Mouse (Mus musculus): ENCODE measurements around the gene Hivep3. TPM values are rescaled to one million over a fixed set of nuclear protein-coding genes. Genes with fewer than 3 reads are reported as not detected.

Gene Hivep3
- polyA plus RNA-seq (2012; rRNA removed), result 40.0 and 65.7 TPM in 2 replicates

DNA sequence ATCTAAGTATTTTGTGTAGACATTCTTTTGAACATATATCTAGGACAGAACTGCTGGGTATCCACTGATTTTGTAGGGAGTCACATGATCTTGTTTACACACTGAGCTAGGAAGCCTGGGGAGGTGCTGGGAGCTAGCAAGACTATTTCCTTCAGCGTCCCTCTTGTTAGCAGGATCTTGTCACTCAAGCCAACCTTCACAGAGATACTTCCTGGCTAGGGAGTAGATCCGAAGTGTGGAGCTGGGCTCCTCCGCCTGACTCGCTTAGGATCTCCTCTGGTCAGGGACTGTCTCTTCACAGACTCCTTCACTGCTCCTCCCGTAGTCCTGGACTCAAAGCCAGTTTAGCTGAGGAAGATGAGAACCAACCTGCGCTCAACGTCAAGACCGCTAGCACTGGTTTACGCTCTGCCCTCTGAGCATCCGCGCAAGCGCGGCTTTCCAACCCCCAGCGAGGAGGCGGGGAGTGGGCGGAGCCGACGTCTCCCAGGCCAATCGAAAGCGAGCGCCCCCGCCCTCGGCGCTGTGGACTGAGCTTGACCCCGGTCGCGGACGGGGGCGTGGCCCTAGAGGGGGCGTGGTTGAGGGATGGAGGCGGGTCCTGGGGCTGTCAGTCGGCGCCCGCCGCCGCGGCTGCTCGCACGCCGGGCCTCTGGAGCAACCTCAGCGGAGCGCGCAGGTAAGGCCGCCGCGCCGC is at the start of gene Hivep3:
Hivep3 (plus strand) TSS at position 601 of the 697 bp plus-strand sequence.
- Histone ChIP-seq H3K36me3 (ENCODE audit: control insufficient read depth, insufficient read depth, low read length) (no peaks in the 10 kb centered on the region), H3K27me3 (ENCODE audit: control insufficient read depth, insufficient read depth, low read length) (no peaks in the 10 kb centered on the region; the same call in 1 of the 2 replicates), H3K4me1 (replicated peaks; ENCODE audit: control insufficient read depth, insufficient read depth, low read length) (peaks cover 10% of the 10 kb centered on the region), H3K27ac (ENCODE audit: control insufficient read depth, insufficient read depth, low read length) (peak within 1 kb of the TSS; percentile 49; the same call in 1 of the 2 replicates), H3K4me3 (ENCODE audit: control insufficient read depth, insufficient read depth, low read length) (peak within 1 kb of the TSS; percentile 54)
- WGBS, result under 1% methylated on average over 47 of the region's 47 CpGs
- DNase-seq, result peak; percentile 100
- TF ChIP-seq POLR2A (IDR thresholded peaks at IDR 0.05; ENCODE audit: control insufficient read depth, extremely low read depth, insufficient read depth, low read length, poor library complexity) (peak; percentile 82), CTCF (IDR thresholded peaks at IDR 0.05; ENCODE audit: borderline replicate concordance, control insufficient read depth, extremely low read depth, insufficient read depth, low read length, poor library complexity) (peak; percentile 62; the same call in 1 of the 2 replicates)

DNA sequence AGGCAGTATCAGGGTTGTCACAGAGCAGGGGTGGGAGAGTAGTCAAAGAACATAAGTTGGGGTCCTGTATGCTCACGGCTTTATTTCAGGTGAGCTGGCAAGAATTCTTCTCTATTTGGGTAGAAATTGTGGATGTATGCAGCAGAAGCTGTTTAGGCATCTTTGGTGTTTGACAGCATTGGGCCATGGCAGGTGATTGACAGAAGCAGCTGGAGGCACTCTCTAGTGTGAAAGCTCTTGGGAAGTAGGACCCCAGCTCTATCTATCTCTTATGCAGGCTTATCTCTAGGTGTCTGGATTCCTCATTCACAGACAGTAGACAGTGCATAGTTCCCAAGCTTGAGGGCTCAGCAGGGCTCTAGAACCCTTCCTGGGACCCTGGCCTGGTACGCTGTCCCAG is 47.8 kb upstream of the Hivep3 start:
- Histone ChIP-seq H3K4me3 (ENCODE audit: control insufficient read depth, insufficient read depth, low read length) (no peak overlapping the region), H3K4me1 (replicated peaks; ENCODE audit: control insufficient read depth, insufficient read depth, low read length) (peaks cover 17% of the 10 kb centered on the region), H3K36me3 (ENCODE audit: control insufficient read depth, insufficient read depth, low read length) (no peaks in the 10 kb centered on the region), H3K27ac (ENCODE audit: control insufficient read depth, insufficient read depth, low read length) (no peak overlapping the region), H3K27me3 (ENCODE audit: control insufficient read depth, insufficient read depth, low read length) (no peaks in the 10 kb centered on the region)
- no peak for DNase-seq
- no peak for TF ChIP-seq CTCF (IDR thresholded peaks at IDR 0.05; ENCODE audit: borderline replicate concordance, control insufficient read depth, extremely low read depth, insufficient read depth, low read length, poor library complexity)
- TF ChIP-seq POLR2A (IDR thresholded peaks at IDR 0.05; ENCODE audit: control insufficient read depth, extremely low read depth, insufficient read depth, low read length, poor library complexity), result no peak
- WGBS, result 98% methylated on average over 2 of the region's 2 CpGs

DNA sequence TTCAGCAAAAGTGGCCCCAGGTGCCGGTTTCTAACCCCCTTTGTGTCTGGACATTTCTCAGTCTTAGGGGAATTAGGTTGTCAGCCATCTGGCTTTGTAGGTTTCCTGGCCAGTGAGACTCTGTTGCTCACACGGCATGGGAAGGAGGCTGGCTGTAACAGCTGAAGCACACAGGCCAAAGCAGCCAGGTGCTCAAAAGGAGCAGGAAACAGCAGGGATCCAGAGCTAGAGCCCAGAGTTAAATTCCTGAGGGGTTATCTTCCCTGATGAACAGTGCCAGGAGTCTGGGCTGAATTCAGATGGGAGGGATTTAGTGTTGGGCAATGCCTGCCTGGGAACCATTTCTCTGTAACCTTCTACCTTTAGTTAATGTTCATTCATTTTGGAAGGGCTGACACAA is 35.2 kb upstream of the Hivep3 start:
- Histone ChIP-seq H3K36me3 (ENCODE audit: control insufficient read depth, insufficient read depth, low read length) (no peaks in the 10 kb centered on the region), H3K4me1 (replicated peaks; ENCODE audit: control insufficient read depth, insufficient read depth, low read length) (no peaks in the 10 kb centered on the region), H3K27ac (ENCODE audit: control insufficient read depth, insufficient read depth, low read length) (no peak overlapping the region), H3K27me3 (ENCODE audit: control insufficient read depth, insufficient read depth, low read length) (no peaks in the 10 kb centered on the region), H3K4me3 (ENCODE audit: control insufficient read depth, insufficient read depth, low read length) (no peak overlapping the region)
- DNase-seq, result no peak
- TF ChIP-seq POLR2A (IDR thresholded peaks at IDR 0.05; ENCODE audit: control insufficient read depth, extremely low read depth, insufficient read depth, low read length, poor library complexity) (no peak), CTCF (IDR thresholded peaks at IDR 0.05; ENCODE audit: borderline replicate concordance, control insufficient read depth, extremely low read depth, insufficient read depth, low read length, poor library complexity) (no peak)
- WGBS, result 80% methylated on average over 2 of the region's 2 CpGs

- no peak overlapping the region for H3K4me3 ChIP-seq (ENCODE audit: control insufficient read depth, insufficient read depth, low read length)
- no peak overlapping the region for H3K27ac ChIP-seq (ENCODE audit: control insufficient read depth, insufficient read depth, low read length)
- no peaks in the 10 kb centered on the region for H3K27me3 ChIP-seq (ENCODE audit: control insufficient read depth, insufficient read depth, low read length)
- H3K36me3 ChIP-seq (ENCODE audit: control insufficient read depth, insufficient read depth, low read length), result no peaks in the 10 kb centered on the region
- no peaks in the 10 kb centered on the region for H3K4me1 ChIP-seq (replicated peaks; ENCODE audit: control insufficient read depth, insufficient read depth, low read length)
- TF ChIP-seq POLR2A (IDR thresholded peaks at IDR 0.05; ENCODE audit: control insufficient read depth, extremely low read depth, insufficient read depth, low read length, poor library complexity) (no peak), CTCF (IDR thresholded peaks at IDR 0.05; ENCODE audit: borderline replicate concordance, control insufficient read depth, extremely low read depth, insufficient read depth, low read length, poor library complexity) (no peak)
- no peak for DNase-seq
- WGBS, result 94% methylated on average over 11 of the region's 11 CpGs
These were observed 32.2 kb upstream of the Hivep3 start for GRCm38 (mm10) chr4:119701269-119701954.

GRCm38 (mm10) chr4:119703965-119704364 is 29.6 kb upstream of the Hivep3 start:
- Histone ChIP-seq H3K27me3 (ENCODE audit: control insufficient read depth, insufficient read depth, low read length) (no peaks in the 10 kb centered on the region), H3K27ac (ENCODE audit: control insufficient read depth, insufficient read depth, low read length) (no peak overlapping the region), H3K36me3 (ENCODE audit: control insufficient read depth, insufficient read depth, low read length) (no peaks in the 10 kb centered on the region), H3K4me1 (replicated peaks; ENCODE audit: control insufficient read depth, insufficient read depth, low read length) (no peaks in the 10 kb centered on the region), H3K4me3 (ENCODE audit: control insufficient read depth, insufficient read depth, low read length) (no peak overlapping the region)
- DNase-seq, result no peak
- TF ChIP-seq CTCF (IDR thresholded peaks at IDR 0.05; ENCODE audit: borderline replicate concordance, control insufficient read depth, extremely low read depth, insufficient read depth, low read length, poor library complexity) (no peak), POLR2A (IDR thresholded peaks at IDR 0.05; ENCODE audit: control insufficient read depth, extremely low read depth, insufficient read depth, low read length, poor library complexity) (no peak)
- WGBS, result 88% methylated on average over 8 of the region's 8 CpGs

- TF ChIP-seq CTCF (IDR thresholded peaks at IDR 0.05; ENCODE audit: borderline replicate concordance, control insufficient read depth, extremely low read depth, insufficient read depth, low read length, poor library complexity) (no peak), POLR2A (IDR thresholded peaks at IDR 0.05; ENCODE audit: control insufficient read depth, extremely low read depth, insufficient read depth, low read length, poor library complexity) (no peak)
- no peaks in the 10 kb centered on the region for H3K4me1 ChIP-seq (replicated peaks; ENCODE audit: control insufficient read depth, insufficient read depth, low read length)
- no peak overlapping the region for H3K4me3 ChIP-seq (ENCODE audit: control insufficient read depth, insufficient read depth, low read length)
- no peak for DNase-seq
- H3K27ac ChIP-seq (ENCODE audit: control insufficient read depth, insufficient read depth, low read length), result no peak overlapping the region
- 85% methylated on average over 5 of the region's 5 CpGs for WGBS
- no peaks in the 10 kb centered on the region for H3K27me3 ChIP-seq (ENCODE audit: control insufficient read depth, insufficient read depth, low read length)
- H3K36me3 ChIP-seq (ENCODE audit: control insufficient read depth, insufficient read depth, low read length), result no peaks in the 10 kb centered on the region
These were observed 26.3 kb upstream of the Hivep3 start for GRCm38 (mm10) chr4:119707326-119707725.

Measured in thymus, adult 2 months (tissue).